Mouse (Mus musculus): ENCODE results near the gene Fhdc1. TPM values are rescaled to one million over a fixed set of nuclear protein-coding genes. Genes with fewer than 3 reads are reported as not detected.

The Fhdc1 gene
- polyA plus RNA-seq, 1 experiment: 47.7 TPM

GRCm38 (mm10) chr3:84403389-84403788 is 76.8 kb downstream of the Fhdc1 start:
- Histone ChIP-seq H3K36me3 (ENCODE audit: control insufficient read depth) (no peaks in the 10 kb centered on the region), H3K4me1 (ENCODE audit: control insufficient read depth) (peaks cover under 1% of the 10 kb centered on the region), H3K4me3 (replicated peaks) (no peak overlapping the region), H3K9me3 (ENCODE audit: control insufficient read depth, low read length) (no peaks in the 10 kb centered on the region), H3K27me3 (ENCODE audit: control insufficient read depth) (peaks cover 34% of the 10 kb centered on the region)
- TF ChIP-seq TAL1 (IDR thresholded peaks at IDR 0.05; ENCODE audit: low read length): no peak
- no peak for TF ChIP-seq GATA1 (IDR thresholded peaks at IDR 0.05; ENCODE audit: low read length)

- Histone ChIP-seq H3K4me1 (ENCODE audit: control insufficient read depth) (no peaks in the 10 kb centered on the region), H3K4me3 (replicated peaks) (no peak overlapping the region), H3K36me3 (ENCODE audit: control insufficient read depth) (no peaks in the 10 kb centered on the region), H3K27me3 (ENCODE audit: control insufficient read depth) (peaks cover 34% of the 10 kb centered on the region), H3K9me3 (ENCODE audit: control insufficient read depth, low read length) (no peaks in the 10 kb centered on the region)
- TF ChIP-seq GATA1 (IDR thresholded peaks at IDR 0.05; ENCODE audit: low read length): no peak
- no peak for TF ChIP-seq TAL1 (IDR thresholded peaks at IDR 0.05; ENCODE audit: low read length)
Measured at GRCm38 (mm10) chr3:84402716-84403115, 77.5 kb downstream of the Fhdc1 start.

GRCm38 (mm10) chr3:84397976-84398375 is 82.3 kb downstream of the Fhdc1 start:
- H3K4me1 ChIP-seq (ENCODE audit: control insufficient read depth): peaks cover 3% of the 10 kb centered on the region; the same call in 1 of the 2 replicates
- no peak overlapping the region for H3K4me3 ChIP-seq (replicated peaks)
- H3K9me3 ChIP-seq (ENCODE audit: control insufficient read depth, low read length): no peaks in the 10 kb centered on the region
- H3K27me3 ChIP-seq (ENCODE audit: control insufficient read depth): peaks cover 18% of the 10 kb centered on the region
- no peak for TF ChIP-seq GATA1 (IDR thresholded peaks at IDR 0.05; ENCODE audit: low read length)
- TF ChIP-seq TAL1 (IDR thresholded peaks at IDR 0.05; ENCODE audit: low read length): no peak
- no peaks in the 10 kb centered on the region for H3K36me3 ChIP-seq (ENCODE audit: control insufficient read depth)

- no peaks in the 10 kb centered on the region for H3K9me3 ChIP-seq (ENCODE audit: control insufficient read depth, low read length)
- peaks cover 4% of the 10 kb centered on the region; the same call in 1 of the 2 replicates for H3K4me1 ChIP-seq (ENCODE audit: control insufficient read depth)
- H3K4me3 ChIP-seq (replicated peaks): no peak overlapping the region
- peaks cover 4% of the 10 kb centered on the region for H3K27me3 ChIP-seq (ENCODE audit: control insufficient read depth)
- H3K36me3 ChIP-seq (ENCODE audit: control insufficient read depth): no peaks in the 10 kb centered on the region
- TF ChIP-seq TAL1 (IDR thresholded peaks at IDR 0.05; ENCODE audit: low read length) (no peak), GATA1 (IDR thresholded peaks at IDR 0.05; ENCODE audit: low read length) (no peak)
Measured at GRCm38 (mm10) chr3:84396240-84396639, 84.0 kb downstream of the Fhdc1 start.

- Histone ChIP-seq H3K4me1 (ENCODE audit: control insufficient read depth) (peaks cover 4% of the 10 kb centered on the region; the same call in 1 of the 2 replicates), H3K4me3 (replicated peaks) (no peak overlapping the region), H3K9me3 (ENCODE audit: control insufficient read depth, low read length) (no peaks in the 10 kb centered on the region), H3K36me3 (ENCODE audit: control insufficient read depth) (no peaks in the 10 kb centered on the region), H3K27me3 (ENCODE audit: control insufficient read depth) (peaks cover 2% of the 10 kb centered on the region)
- TF ChIP-seq TAL1 (IDR thresholded peaks at IDR 0.05; ENCODE audit: low read length): no peak
- no peak for TF ChIP-seq GATA1 (IDR thresholded peaks at IDR 0.05; ENCODE audit: low read length)
Measured at GRCm38 (mm10) chr3:84395840-84396239, 84.4 kb downstream of the Fhdc1 start.

- TF ChIP-seq TAL1 (IDR thresholded peaks at IDR 0.05; ENCODE audit: low read length): no peak
- TF ChIP-seq GATA1 (IDR thresholded peaks at IDR 0.05; ENCODE audit: low read length): no peak
- Histone ChIP-seq H3K4me1 (ENCODE audit: control insufficient read depth) (peaks cover 4% of the 10 kb centered on the region; the same call in 1 of the 2 replicates), H3K9me3 (ENCODE audit: control insufficient read depth, low read length) (no peaks in the 10 kb centered on the region), H3K36me3 (ENCODE audit: control insufficient read depth) (no peaks in the 10 kb centered on the region), H3K27me3 (ENCODE audit: control insufficient read depth) (peaks cover 2% of the 10 kb centered on the region; the same call in 1 of the 2 replicates), H3K4me3 (replicated peaks) (no peak overlapping the region)
Measured at GRCm38 (mm10) chr3:84394841-84395447, 85.3 kb downstream of the Fhdc1 start.

Other genes starting within 250 kb of the Fhdc1 start
- gene Trim2, start 173.6 kb downstream of the Fhdc1 start, polyA plus RNA-seq (2012): 0.02 TPM in 1 of 2 replicates, not detected in the other
- gene Arfip1, start 102.2 kb upstream of the Fhdc1 start, polyA plus RNA-seq (2012): 0.04 and 0.10 TPM in 2 replicates
- not detected in 2 replicates for gene Tigd4, start 113.1 kb upstream of the Fhdc1 start, polyA plus RNA-seq (2012)
- gene Tmem154, start 185.8 kb upstream of the Fhdc1 start, polyA plus RNA-seq (2012): 0.02 TPM in 1 of 2 replicates, not detected in the other